Mouse (Mus musculus) telencephalon, adult 2 months (tissue): ENCODE results near the gene Pkd1.

Experiments
- DNase-seq: peaks from one replicate; pipeline ENCODE4 v3.0.0-alpha.2; 2011; ENCODE audit warnings: low read depth, low spot score

Pkd1 gene

GRCm38 (mm10) chr17:24604557-24604956, 54.9 kb downstream of the Pkd1 start:
- DNase-seq = no peak

GRCm38 (mm10) chr17:24608370-24608769, 58.7 kb downstream of the Pkd1 start:
- no peak for DNase-seq

- DNase-seq = no peak
These were observed 59.2 kb downstream of the Pkd1 start for GRCm38 (mm10) chr17:24608874-24609273.

GRCm38 (mm10) chr17:24610711-24611110, 61.1 kb downstream of the Pkd1 start:
- DNase-seq = no peak

GRCm38 (mm10) chr17:24617561-24618194, 68.0 kb downstream of the Pkd1 start:
- DNase-seq = no peak

- no peak for DNase-seq
These were observed 75.8 kb downstream of the Pkd1 start for GRCm38 (mm10) chr17:24625472-24625871.

GRCm38 (mm10) chr17:24628646-24629045, 79.0 kb downstream of the Pkd1 start:
- DNase-seq = no peak

GRCm38 (mm10) chr17:24630072-24630471, 80.4 kb downstream of the Pkd1 start:
- peak; percentile 55 for DNase-seq

GRCm38 (mm10) chr17:24632167-24632812, 82.7 kb downstream of the Pkd1 start, which contains the start of the genes Tsc2 and Nthl1:
Tsc2 (minus strand) TSS chr17:24632630.
Nthl1 (plus strand) TSS chr17:24632680.
- peak; percentile 76 for DNase-seq

- DNase-seq = no peak
These were observed 83.3 kb downstream of the Pkd1 start for GRCm38 (mm10) chr17:24632813-24633449.

GRCm38 (mm10) chr17:24633831-24634230, 84.2 kb downstream of the Pkd1 start:
- DNase-seq = no peak

GRCm38 (mm10) chr17:24635024-24635423, 85.4 kb downstream of the Pkd1 start:
- peak; percentile 46 for DNase-seq

GRCm38 (mm10) chr17:24635694-24636093, 86.1 kb downstream of the Pkd1 start:
- DNase-seq = no peak

- no peak for DNase-seq
These were observed 87.3 kb downstream of the Pkd1 start for GRCm38 (mm10) chr17:24636781-24637481.

- DNase-seq = no peak
These were observed 88.6 kb downstream of the Pkd1 start for GRCm38 (mm10) chr17:24638214-24638613.

GRCm38 (mm10) chr17:24638840-24639239, 89.2 kb downstream of the Pkd1 start:
- DNase-seq = no peak

- no peak for DNase-seq
These were observed 89.9 kb downstream of the Pkd1 start for GRCm38 (mm10) chr17:24639571-24639988.

- DNase-seq = no peak
These were observed 90.5 kb downstream of the Pkd1 start for GRCm38 (mm10) chr17:24640119-24640518.

- no peak for DNase-seq
These were observed 90.9 kb downstream of the Pkd1 start for GRCm38 (mm10) chr17:24640581-24640980.

GRCm38 (mm10) chr17:24641944-24642343, 92.3 kb downstream of the Pkd1 start:
- no peak for DNase-seq

GRCm38 (mm10) chr17:24642791-24643343, 93.2 kb downstream of the Pkd1 start:
- DNase-seq = no peak
